Mouse (Mus musculus) kidney, adult 18-20 months (tissue): Measurements from ENCODE around the gene Ubxn4.
"Not testable (repeated sequence)": the region's sequence is repeated elsewhere in the genome, so short reads cannot be mapped to it uniquely, and the experiment has no call there.

Experiments
- DNase-seq: peaks from one replicate; pipeline ENCODE4 v3.0.0; 2021

Gene Ubxn4

DNA sequence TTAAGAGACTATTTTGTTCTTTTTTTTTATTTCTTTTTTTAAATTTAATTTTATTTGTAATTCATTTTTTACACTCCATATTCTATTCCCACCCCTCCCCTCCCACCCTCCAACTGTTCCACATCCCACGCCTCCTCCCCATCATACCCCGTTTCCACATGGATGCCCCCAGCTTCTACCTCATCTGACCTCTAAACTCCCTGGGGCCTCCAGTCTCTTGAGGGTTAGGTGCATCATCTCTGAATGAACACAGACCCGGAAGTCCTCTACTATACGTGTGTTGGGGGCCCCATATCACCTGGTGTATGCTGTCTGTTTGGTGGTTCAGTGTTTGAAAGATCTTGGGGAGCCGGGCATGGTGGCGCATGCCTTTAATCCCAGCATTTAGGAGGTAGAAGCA is 75.5 kb downstream of the Ubxn4 start:
- DNase-seq, result not testable (repeated sequence)

DNA sequence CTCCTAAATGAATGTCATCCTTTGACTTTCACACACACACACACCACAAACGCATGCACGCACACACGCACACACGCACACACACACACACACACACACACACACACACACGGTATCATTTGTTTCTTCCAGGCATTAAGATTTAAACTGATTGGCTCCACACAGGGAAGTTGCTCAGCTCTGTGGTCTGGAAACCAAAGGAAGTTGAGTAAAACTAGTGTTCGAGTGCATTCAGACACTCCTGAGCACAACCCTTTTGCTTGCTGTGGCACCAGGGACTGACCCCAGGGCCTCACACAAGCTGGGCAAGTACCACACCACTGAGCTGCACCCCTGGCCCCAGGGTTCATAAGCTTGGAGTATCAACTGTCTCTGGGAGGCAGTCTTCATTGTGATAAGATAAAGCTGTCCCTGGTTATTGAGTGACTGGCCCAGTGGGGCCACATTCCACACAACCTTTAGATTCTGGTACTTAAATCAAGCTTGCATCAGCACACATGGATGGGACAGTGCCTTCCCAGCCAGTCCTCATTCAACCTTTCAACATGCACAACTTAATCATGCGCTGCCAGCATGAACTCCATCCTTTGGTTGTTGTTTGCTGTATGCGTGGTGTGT is 79.4 kb downstream of the Ubxn4 start:
- DNase-seq, result no peak

DNA sequence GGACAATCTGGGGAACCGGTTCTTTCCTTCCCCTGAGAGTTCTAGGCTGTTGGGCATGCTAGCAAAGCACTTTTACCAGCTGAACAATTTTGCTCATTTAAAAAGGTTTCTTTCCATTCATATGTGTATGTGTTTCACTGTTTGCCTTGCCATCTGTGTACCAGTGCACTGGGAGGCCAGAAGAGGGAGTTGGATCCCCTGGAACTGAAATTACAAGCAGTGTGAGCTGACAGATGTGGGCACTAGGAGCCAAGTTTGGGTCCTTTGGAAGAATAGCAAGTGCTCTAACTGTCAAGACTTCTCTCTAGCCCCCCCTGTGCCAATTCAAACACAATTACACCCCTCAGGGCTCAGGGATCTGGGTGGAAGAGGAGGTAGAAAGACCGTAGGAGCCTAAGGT is 81.0 kb downstream of the Ubxn4 start:
- no peak for DNase-seq

DNA sequence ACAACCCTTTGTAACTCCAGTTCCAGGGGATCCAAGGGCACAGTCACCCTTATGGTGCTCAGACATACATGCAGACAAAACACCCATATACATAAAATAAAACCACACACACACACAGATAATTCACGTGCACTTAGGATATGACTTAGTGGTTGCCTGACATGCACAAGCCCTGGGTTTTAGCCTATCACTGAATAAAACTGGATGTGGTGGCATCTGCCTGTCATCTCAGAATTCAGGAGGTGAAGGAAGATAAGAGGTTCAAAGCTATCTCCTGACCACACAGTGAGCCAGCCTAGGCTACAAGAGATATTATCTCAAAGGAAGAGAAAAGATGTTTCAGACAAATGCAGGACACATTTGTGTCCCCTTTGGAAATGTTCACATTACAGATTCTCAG is 83.4 kb downstream of the Ubxn4 start:
- DNase-seq, result no peak

DNA sequence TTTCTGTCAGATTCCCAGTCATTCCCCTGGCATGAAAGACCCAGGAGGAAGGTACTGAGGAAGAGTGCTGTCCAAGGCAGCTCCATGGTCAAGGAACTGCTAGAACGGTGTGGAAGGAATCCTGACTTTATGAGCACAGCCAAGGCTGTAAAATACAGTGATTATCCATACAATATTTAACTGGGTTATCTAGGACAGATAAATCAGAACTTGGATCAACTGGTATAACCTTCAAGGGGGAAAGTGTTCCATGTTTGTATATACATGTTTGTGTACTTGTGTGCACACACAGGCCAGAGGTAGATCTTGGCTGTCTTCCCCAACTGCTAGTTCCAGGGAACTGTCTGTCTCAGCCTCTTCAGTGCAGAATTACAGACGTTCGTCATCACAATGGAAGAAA is 84.5 kb downstream of the Ubxn4 start, which contains the start of gene Lct:
TSS of gene Lct (minus strand) at position 101 of the 400 bp plus-strand sequence.
- no peak for DNase-seq
